Mouse (Mus musculus) testis, postnatal 14 days (tissue): ENCODE results near the gene Tmem88.

ENCODE experiments used
- DNase-seq: peaks from one replicate; pipeline ENCODE4 v3.0.0; 2021; ENCODE audit warnings: low spot score

The Tmem88 gene

DNA sequence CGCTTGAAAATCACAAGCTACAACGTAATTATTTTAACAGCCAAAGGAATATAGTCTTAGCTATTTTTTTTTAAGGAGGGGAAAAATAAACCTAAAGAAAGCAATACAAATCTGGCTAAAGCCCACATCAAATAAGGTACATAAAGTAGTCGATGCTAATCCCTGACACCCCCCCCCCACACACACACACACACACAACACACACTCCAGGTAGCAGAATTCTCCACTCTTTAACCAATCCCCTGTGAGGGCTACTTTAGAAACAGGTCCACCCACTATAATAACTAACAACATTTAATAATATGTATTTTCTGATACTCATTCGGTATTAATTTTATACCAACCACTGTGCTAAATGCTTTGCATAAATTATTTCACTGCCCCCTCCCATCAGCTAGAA lies 18.5 kb upstream of the Tmem88 start:
- no peak for DNase-seq

DNA sequence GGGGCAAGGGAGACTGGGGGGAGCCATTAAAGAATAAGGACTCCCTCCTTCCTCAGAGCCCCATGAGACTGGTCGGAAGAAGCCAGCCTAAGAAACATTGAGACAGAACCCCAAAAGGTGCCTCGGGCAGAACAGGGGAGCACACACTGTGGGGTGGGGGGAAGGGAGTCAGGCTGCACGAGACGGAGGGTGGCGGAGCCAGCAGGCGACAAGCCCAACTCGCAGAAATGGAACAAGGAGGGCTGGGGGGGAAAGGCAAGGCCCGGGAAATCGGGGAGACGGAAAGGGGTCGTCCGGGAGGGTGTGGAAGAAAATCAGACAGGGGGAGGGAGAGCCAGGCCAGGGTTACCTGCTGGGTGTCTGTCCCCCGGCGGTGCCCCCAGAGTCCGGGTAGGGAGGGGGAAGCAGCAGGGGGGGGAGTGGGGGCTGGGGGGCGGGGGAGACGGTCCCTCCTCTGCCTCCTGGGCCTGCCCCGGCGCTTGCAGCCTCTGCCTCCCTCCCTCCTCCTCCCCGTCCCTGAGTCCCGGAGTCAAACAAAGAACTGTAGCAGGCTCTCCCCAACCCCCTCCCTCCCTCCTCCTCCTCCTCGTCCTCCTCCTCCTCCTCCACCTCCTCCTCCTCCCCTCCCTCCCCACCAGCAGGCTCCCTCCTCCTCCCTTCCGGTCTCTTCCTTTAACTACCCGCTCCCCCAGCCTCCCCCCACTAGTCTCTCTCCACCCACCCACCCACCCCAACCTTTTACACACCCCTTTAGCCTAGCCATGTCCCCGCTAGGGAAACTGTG lies 17.8 kb upstream of the Tmem88 start:
- DNase-seq: peak; percentile 81

GRCm38 (mm10) chr11:69415327-69415667 lies 17.3 kb upstream of the Tmem88 start:
- peak; percentile 56 for DNase-seq

DNA sequence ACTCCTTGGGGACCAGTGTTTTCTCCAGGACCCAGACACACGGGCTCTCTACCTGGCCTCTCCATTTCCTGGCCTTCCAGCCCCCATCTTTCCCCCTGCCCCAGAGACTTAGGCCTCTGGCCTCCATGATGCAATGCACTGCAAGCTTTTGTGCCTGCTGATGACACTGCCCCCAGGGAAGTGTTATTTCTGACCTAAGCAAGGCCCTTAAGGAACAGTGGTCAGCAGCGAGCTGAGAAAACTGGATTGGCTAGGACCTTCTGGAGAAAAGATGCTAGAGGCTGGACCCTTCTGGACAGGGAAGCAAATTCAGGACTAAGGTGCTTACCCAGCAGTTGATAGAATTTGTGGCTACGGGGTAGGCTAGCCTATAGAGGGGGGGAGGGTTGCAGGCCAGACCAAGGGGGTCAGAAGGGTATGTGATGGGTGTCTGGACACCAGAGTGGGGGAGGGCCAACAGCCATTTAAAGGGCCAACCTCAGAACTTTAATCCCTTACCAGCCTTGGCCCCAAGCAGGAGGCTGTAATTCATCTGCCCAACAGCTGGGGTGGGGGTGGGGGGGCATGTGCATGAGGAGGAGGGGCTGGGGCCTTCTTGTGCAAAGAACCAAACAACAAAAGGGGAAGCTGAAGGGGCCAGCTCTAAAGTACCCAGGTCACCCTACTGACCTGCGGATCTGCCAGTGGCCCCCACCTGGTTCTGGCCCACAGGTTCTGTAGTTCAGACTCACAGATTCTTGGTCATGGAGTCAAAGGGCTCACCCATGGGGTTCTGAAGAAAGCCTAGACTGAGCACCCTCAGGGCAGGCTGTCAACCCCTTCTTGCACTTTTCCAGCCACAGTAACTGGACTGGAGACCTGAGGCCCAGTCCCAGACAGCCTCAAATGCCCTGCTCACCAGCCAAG lies 16.6 kb upstream of the Tmem88 start:
- no peak for DNase-seq

DNA sequence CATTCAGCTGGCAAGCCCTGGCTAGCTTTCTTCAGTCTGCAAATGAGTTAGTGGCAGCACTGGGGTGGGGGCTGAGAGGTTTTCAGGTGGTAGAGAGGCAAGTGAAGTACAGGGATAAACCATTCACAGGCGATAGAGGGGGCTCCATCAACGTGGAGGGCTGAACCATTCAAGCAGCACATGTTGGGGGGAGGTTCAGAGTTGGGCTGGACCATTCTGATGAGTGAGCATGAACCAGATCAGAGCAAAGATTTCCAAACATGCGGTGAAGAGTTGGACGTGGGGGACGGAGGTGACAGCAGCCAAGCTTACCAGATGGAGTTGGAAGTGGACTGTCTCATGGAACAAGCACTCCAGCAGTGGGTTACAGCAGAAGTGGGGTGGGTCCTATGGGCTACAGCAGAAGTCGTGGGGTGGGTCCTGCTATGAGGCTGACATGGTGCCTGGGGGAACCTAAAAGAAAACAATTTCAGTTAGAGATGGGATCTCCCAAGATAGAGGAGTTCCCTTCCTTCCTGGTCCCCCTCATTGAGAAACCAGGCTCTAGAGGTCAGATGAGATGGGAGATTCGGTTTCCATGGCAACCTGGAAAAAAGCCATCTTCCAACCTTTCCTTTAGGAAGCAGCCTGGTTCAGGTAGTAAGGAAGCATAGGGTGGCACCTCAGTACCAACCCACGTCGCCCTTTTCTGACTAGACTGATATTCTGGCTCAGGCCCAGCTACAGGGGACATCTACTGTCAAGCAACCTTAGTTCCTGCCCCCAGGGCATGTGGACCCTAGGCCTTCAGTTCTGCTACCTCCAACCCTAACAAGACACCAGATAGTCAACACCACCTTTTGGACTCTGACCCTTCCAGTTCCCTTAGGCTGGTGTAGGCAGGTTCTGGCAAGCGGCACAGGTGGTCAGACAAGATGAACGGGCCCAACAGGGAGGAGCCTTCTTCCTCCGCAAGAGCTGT lies 15.5 kb upstream of the Tmem88 start, which contains the start of gene Kdm6b:
Kdm6b (minus strand) TSS at position 455 of the 961 bp plus-strand sequence.
- DNase-seq: peak; percentile 14

DNA sequence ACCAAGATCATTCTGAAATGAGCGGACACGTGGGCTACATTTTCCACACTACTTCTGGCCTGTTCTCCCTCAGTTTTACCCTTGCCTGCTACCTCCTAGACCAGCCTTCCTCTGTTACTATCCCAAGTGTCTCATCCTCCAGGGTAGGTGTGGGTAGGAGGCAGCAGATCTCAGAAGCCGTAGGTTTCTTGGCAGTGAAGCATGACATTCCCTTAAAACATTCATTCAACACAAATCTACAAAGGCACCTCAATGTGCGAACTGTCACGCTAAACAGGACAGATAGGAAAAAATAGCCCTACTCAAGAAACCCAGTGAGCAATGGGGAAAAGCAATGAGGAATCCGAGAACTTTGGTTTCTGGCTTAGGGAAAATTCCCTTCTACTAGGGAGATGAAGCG lies 14.5 kb upstream of the Tmem88 start:
- no peak for DNase-seq

GRCm38 (mm10) chr11:69411538-69412203 lies 13.6 kb upstream of the Tmem88 start:
- DNase-seq: peak; percentile 79

DNA sequence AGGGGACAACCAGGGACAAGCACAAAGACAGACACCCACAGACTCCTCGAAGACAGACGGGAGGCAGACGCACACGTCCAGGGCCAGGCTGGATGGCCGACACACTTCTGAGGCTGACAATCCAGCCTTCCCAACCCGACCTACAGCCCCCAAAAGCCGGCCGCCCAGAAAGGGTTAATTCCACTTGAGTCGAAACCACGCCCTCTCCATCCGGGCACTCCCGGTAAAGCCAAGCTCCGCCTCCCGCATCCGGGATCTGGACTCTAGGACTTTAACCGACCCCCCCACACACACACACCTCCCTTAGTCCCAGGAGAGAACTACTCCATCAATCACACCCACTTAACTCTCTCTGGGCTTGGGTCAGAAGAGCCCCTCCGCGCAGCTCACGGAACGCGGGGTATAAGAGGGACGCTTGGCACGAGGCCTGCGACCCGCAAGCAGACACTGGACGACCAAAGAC lies 13.1 kb upstream of the Tmem88 start:
- DNase-seq: peak; percentile 95

DNA sequence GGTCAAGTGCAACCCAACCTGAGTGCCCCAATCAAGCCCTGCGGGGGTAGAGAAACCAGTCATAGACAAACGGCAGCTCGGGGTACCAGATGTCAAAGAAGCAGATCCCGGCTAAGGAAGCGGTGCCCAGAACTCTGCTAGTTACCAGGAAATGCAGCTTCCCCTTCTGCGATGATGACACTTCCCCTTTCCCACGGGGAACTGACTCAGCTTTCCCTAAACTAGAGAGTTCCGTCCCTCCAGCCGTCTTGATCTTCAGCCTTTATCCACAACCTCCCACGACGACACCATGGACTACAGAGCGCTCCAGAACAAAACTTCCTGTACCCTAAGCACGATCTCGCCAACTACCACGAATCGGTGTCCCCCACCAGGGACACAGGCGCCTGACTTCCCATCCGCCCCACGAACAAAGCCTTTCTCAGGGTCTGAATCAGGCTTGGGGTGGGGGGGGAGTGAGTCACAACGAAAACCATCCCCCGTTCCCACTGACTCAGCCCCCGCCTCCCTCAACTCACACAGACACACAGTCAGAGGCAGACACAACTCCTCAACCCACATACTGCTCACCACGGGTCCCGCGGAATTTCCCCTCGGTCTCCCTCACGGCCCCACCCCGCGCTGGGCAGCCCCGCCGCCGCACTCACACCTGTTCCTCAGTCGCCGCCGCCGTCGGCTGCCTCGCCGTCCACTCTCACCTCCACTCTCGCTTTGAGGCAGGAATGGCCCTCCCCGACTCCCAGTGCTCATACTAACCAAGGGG lies 12.5 kb upstream of the Tmem88 start:
- no peak for DNase-seq

DNA sequence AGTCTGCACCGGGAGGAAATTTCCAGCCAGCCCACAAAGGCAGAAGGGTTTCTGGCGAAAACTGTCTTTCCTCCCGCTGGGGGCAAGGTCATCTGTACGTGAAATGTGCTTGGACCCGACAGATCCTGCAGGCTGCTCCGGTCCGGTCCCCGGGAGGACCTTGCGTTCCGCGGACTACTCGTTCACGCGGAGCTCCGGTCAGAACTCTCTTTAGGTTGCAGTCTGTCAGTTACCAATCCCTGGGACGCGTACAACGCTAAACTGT lies 11.9 kb upstream of the Tmem88 start:
- no peak for DNase-seq

DNA sequence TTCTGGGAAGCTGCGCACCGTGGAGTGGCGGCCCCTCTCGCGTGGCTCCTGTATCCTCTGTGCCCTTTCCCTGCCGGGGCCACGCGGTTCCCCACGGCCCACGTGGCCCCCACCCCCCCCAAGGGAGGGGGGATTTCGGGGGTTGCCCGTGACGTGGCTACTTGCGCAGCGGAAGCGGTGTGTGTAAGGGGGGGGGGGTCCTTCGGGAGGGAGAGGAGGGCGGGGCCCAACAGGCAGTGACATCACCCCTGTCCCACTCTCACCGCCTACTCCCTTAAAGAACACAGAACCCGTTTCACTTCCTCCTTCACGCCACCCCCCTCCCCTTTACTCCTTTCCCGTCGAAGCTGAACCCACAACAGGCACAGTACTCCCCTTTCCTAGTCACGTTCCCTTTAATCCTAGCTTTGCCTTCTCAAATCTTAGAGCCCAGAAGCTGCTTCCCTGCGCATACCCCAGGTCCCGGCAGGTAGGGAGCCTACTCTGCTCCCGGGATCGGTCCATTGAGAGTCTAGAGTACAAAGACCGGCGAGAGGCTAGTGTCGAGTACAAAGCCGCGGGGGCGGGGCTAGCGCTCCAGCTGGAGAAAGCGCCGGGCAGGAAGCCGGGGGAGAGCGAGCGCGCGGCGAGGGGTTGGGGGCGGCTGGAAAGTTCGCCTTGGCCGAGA lies 11.5 kb upstream of the Tmem88 start:
- DNase-seq: peak; percentile 87

GRCm38 (mm10) chr11:69408541-69409377 lies 10.7 kb upstream of the Tmem88 start:
- DNase-seq: peak; percentile 85

DNA sequence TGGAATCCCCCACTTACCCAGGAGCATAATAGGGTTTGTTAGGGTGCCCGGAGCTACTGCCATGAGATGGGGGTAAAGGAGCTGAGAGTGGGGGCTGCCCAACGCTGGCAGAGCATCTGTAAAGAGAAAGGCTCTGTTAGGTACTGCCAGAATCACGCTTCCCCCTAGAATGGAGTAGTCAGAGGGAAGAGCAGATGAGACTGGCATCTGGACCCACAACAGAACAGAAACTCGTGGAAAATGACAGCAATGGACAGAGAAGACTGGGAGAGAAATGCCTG lies 9.6 kb upstream of the Tmem88 start:
- DNase-seq: no peak

- DNase-seq: no peak
These were observed 9.1 kb upstream of the Tmem88 start for GRCm38 (mm10) chr11:69406867-69407723.

GRCm38 (mm10) chr11:69406282-69406681 lies 8.2 kb upstream of the Tmem88 start:
- peak; percentile 16 for DNase-seq

DNA sequence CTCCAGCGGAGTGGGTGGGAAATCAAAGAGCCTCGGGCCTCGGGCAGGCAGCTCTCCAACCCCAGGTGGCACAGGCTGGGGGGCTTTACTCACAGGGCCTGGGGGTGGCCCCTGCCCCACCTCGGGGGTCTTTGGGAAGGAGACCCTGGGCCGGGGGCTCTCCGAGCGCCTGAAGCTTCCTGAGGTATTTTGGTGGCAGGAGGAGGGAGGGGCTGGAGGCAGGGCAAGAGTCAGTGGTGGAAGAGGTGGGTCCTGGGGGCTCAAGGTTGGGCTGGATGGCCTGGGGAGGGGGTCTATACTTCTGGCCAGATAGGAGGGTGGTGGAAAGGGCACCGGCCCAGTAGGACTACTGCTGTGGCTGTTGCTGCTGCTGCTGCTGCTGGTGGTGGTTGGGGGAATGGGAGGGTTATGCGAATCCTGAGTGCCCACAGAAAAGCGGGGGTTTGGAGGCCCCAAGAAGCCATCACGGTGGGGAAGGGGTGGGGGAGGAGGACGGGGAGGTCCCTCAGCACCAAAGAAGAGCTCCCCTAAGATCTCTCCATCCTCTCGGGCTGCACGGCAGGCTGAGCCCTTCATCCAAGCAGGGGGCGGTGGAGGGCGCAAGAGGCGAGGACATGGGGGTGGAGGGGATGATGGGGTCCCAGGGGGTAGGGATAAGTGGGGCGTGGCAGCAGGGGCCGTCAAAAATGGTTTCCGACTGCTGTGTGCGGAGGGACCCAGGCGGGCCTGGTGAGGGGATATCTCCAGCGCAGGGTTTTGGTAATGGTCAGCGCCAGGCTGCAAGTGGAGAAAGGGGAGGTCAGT lies 7.6 kb upstream of the Tmem88 start:
- DNase-seq: no peak

DNA sequence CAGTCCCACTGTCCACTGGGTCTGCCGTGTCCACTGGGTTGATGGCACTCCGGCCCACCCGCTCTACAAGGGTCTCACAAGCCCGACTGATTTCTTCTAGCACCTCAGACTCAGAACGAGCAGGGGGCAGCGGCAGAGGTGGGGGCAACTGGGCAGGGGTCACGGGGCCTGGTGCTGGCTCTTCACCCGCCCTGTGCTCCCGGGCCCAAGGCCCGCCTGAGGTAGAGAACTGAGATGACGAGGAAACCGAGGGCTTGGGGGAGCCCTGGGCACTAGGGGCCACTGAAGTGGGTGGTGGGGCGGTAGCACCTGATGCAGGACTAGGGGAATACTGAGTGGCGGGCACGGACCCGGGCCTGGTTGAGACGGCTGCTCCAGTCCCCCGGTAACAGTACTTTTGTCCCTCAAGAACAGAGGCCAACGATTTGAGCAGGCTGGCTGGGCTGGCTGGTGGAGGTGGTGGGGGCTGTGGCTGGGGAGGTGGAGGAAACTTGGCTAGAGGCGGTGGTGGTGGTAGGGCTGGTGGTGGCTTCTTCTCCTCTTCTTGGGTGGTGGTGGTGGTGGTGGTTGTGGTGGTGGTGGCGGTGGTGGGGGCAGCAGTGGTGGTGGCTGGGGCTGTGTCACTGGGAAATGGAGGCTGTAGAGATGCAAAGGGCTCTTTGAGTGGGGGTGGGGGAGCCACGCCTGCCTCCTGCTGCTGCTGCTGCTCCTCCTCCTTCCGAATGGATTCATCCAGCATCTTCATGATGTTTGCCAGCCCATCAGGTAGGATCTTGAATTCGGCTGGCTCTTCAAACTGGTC lies 6.8 kb upstream of the Tmem88 start:
- DNase-seq: no peak
